Mouse (Mus musculus): Measurements from ENCODE around the gene Nsdhl. TPM values are rescaled to one million over a fixed set of nuclear protein-coding genes. Genes with fewer than 3 reads are reported as not detected.

The Nsdhl gene
- polyA plus RNA-seq, 1 experiment: 8.9 TPM

- H3K4me1 ChIP-seq (replicated peaks; ENCODE audit: control insufficient read depth, insufficient read depth, low read length): no peaks in the 10 kb centered on the region
- H3K27ac ChIP-seq (ENCODE audit: control insufficient read depth, insufficient read depth, low read length): no peak overlapping the region
- WGBS: 100% methylated on average over 1 of the region's 1 CpGs
- TF ChIP-seq POLR2A (IDR thresholded peaks at IDR 0.05; ENCODE audit: control insufficient read depth, extremely low read depth, insufficient read depth, low read length, poor library complexity) (no peak), CTCF (IDR thresholded peaks at IDR 0.05; ENCODE audit: borderline replicate concordance, control insufficient read depth, extremely low read depth, insufficient read depth, low read length, poor library complexity) (no peak)
- H3K27me3 ChIP-seq (ENCODE audit: control insufficient read depth, insufficient read depth, low read length): no peaks in the 10 kb centered on the region
- DNase-seq: no peak
- no peak overlapping the region for H3K4me3 ChIP-seq (ENCODE audit: control insufficient read depth, insufficient read depth, low read length)
- 0 out of 2 replicates have a peak, but pooled peaks cover 3% of the 10 kb centered on the region for H3K36me3 ChIP-seq (ENCODE audit: control insufficient read depth, insufficient read depth, low read length)
Observed at GRCm38 (mm10) chrX:72911611-72912010, 6.7 kb upstream of the Nsdhl start.

- Histone ChIP-seq H3K27ac (ENCODE audit: control insufficient read depth, insufficient read depth, low read length) (peak overlapping the region; percentile 40; the same call in 1 of the 2 replicates), H3K36me3 (ENCODE audit: control insufficient read depth, insufficient read depth, low read length) (0 out of 2 replicates have a peak, but pooled peaks cover 3% of the 10 kb centered on the region), H3K4me3 (ENCODE audit: control insufficient read depth, insufficient read depth, low read length) (peak overlapping the region; percentile 70), H3K27me3 (ENCODE audit: control insufficient read depth, insufficient read depth, low read length) (no peaks in the 10 kb centered on the region), H3K4me1 (replicated peaks; ENCODE audit: control insufficient read depth, insufficient read depth, low read length) (peaks cover 4% of the 10 kb centered on the region; the same call in 1 of the 2 replicates)
- TF ChIP-seq CTCF (IDR thresholded peaks at IDR 0.05; ENCODE audit: borderline replicate concordance, control insufficient read depth, extremely low read depth, insufficient read depth, low read length, poor library complexity) (no peak), POLR2A (IDR thresholded peaks at IDR 0.05; ENCODE audit: control insufficient read depth, extremely low read depth, insufficient read depth, low read length, poor library complexity) (no peak)
- DNase-seq: no peak
- WGBS: 3% methylated on average over 6 of the region's 6 CpGs
Observed at GRCm38 (mm10) chrX:72918682-72919059, 314 bp downstream of the Nsdhl start.

- Histone ChIP-seq H3K27me3 (ENCODE audit: control insufficient read depth, insufficient read depth, low read length) (no peaks in the 10 kb centered on the region), H3K4me1 (replicated peaks; ENCODE audit: control insufficient read depth, insufficient read depth, low read length) (peaks cover 4% of the 10 kb centered on the region; the same call in 1 of the 2 replicates), H3K36me3 (ENCODE audit: control insufficient read depth, insufficient read depth, low read length) (no peaks in the 10 kb centered on the region), H3K4me3 (ENCODE audit: control insufficient read depth, insufficient read depth, low read length) (no peak overlapping the region), H3K27ac (ENCODE audit: control insufficient read depth, insufficient read depth, low read length) (no peak overlapping the region)
- WGBS: 97% methylated on average over 2 of the region's 2 CpGs
- TF ChIP-seq POLR2A (IDR thresholded peaks at IDR 0.05; ENCODE audit: control insufficient read depth, extremely low read depth, insufficient read depth, low read length, poor library complexity) (no peak), CTCF (IDR thresholded peaks at IDR 0.05; ENCODE audit: borderline replicate concordance, control insufficient read depth, extremely low read depth, insufficient read depth, low read length, poor library complexity) (no peak)
- DNase-seq: no peak
Observed at GRCm38 (mm10) chrX:72921391-72921790, 3.0 kb downstream of the Nsdhl start.

- TF ChIP-seq POLR2A (IDR thresholded peaks at IDR 0.05; ENCODE audit: control insufficient read depth, extremely low read depth, insufficient read depth, low read length, poor library complexity) (no peak), CTCF (IDR thresholded peaks at IDR 0.05; ENCODE audit: borderline replicate concordance, control insufficient read depth, extremely low read depth, insufficient read depth, low read length, poor library complexity) (no peak)
- WGBS: 98% methylated on average over 4 of the region's 4 CpGs
- Histone ChIP-seq H3K27ac (ENCODE audit: control insufficient read depth, insufficient read depth, low read length) (no peak overlapping the region), H3K27me3 (ENCODE audit: control insufficient read depth, insufficient read depth, low read length) (no peaks in the 10 kb centered on the region), H3K4me1 (replicated peaks; ENCODE audit: control insufficient read depth, insufficient read depth, low read length) (no peaks in the 10 kb centered on the region), H3K4me3 (ENCODE audit: control insufficient read depth, insufficient read depth, low read length) (no peak overlapping the region), H3K36me3 (ENCODE audit: control insufficient read depth, insufficient read depth, low read length) (no peaks in the 10 kb centered on the region)
- DNase-seq: no peak
Observed at GRCm38 (mm10) chrX:72953464-72953863, 35.1 kb downstream of the Nsdhl start.

GRCm38 (mm10) chrX:72956486-72956885 is 38.1 kb downstream of the Nsdhl start:
- Histone ChIP-seq H3K27me3 (ENCODE audit: control insufficient read depth, insufficient read depth, low read length) (no peaks in the 10 kb centered on the region), H3K4me3 (ENCODE audit: control insufficient read depth, insufficient read depth, low read length) (no peak overlapping the region), H3K27ac (ENCODE audit: control insufficient read depth, insufficient read depth, low read length) (no peak overlapping the region), H3K36me3 (ENCODE audit: control insufficient read depth, insufficient read depth, low read length) (no peaks in the 10 kb centered on the region), H3K4me1 (replicated peaks; ENCODE audit: control insufficient read depth, insufficient read depth, low read length) (no peaks in the 10 kb centered on the region)
- TF ChIP-seq CTCF (IDR thresholded peaks at IDR 0.05; ENCODE audit: borderline replicate concordance, control insufficient read depth, extremely low read depth, insufficient read depth, low read length, poor library complexity) (no peak), POLR2A (IDR thresholded peaks at IDR 0.05; ENCODE audit: control insufficient read depth, extremely low read depth, insufficient read depth, low read length, poor library complexity) (no peak)
- 90% methylated on average over 4 of the region's 4 CpGs for WGBS
- no peak for DNase-seq

GRCm38 (mm10) chrX:72960431-72960830 is 42.1 kb downstream of the Nsdhl start:
- Histone ChIP-seq H3K27ac (ENCODE audit: control insufficient read depth, insufficient read depth, low read length) (no peak overlapping the region), H3K36me3 (ENCODE audit: control insufficient read depth, insufficient read depth, low read length) (no peaks in the 10 kb centered on the region), H3K4me3 (ENCODE audit: control insufficient read depth, insufficient read depth, low read length) (no peak overlapping the region), H3K4me1 (replicated peaks; ENCODE audit: control insufficient read depth, insufficient read depth, low read length) (no peaks in the 10 kb centered on the region), H3K27me3 (ENCODE audit: control insufficient read depth, insufficient read depth, low read length) (no peaks in the 10 kb centered on the region)
- 99% methylated on average over 4 of the region's 4 CpGs for WGBS
- peak; percentile 1 for DNase-seq
- TF ChIP-seq POLR2A (IDR thresholded peaks at IDR 0.05; ENCODE audit: control insufficient read depth, extremely low read depth, insufficient read depth, low read length, poor library complexity) (no peak), CTCF (IDR thresholded peaks at IDR 0.05; ENCODE audit: borderline replicate concordance, control insufficient read depth, extremely low read depth, insufficient read depth, low read length, poor library complexity) (no peak)

GRCm38 (mm10) chrX:72961511-72961910 is 43.2 kb downstream of the Nsdhl start:
- no peak for TF ChIP-seq CTCF (IDR thresholded peaks at IDR 0.05; ENCODE audit: borderline replicate concordance, control insufficient read depth, extremely low read depth, insufficient read depth, low read length, poor library complexity)
- no peak for TF ChIP-seq POLR2A (IDR thresholded peaks at IDR 0.05; ENCODE audit: control insufficient read depth, extremely low read depth, insufficient read depth, low read length, poor library complexity)
- Histone ChIP-seq H3K36me3 (ENCODE audit: control insufficient read depth, insufficient read depth, low read length) (no peaks in the 10 kb centered on the region), H3K4me3 (ENCODE audit: control insufficient read depth, insufficient read depth, low read length) (no peak overlapping the region), H3K4me1 (replicated peaks; ENCODE audit: control insufficient read depth, insufficient read depth, low read length) (no peaks in the 10 kb centered on the region), H3K27ac (ENCODE audit: control insufficient read depth, insufficient read depth, low read length) (no peak overlapping the region), H3K27me3 (ENCODE audit: control insufficient read depth, insufficient read depth, low read length) (no peaks in the 10 kb centered on the region)
- WGBS: 85% methylated on average over 3 of the region's 3 CpGs
- no peak for DNase-seq

Data from thymus, adult 2 months (tissue).